Mouse (Mus musculus) spleen, embryonic (tissue): ENCODE data around the gene Tmem259.

Experiments
- CTCF ChIA-PET: fragments of 350-600 bp; sonication (Branson Sonifier 250); formaldehyde crosslinking; loops from one replicate; lab custom pipeline; 2022; lab: Charles Lee

Tmem259 gene

GRCm38 (mm10) chr10:79969124-79969568 lies 15.0 kb downstream of the Tmem259 start:
- CTCF ChIA-PET, result interaction anchor here (0.9 kb wide), 1 partner anchor 203 kb away, joined by 3 read pairs; no protein-coding TSS in a partner anchor

GRCm38 (mm10) chr10:79968181-79968580 lies 15.9 kb downstream of the Tmem259 start:
- CTCF ChIA-PET, result no interaction called here

- CTCF ChIA-PET, result no interaction called here
These were observed 17.2 kb downstream of the Tmem259 start for GRCm38 (mm10) chr10:79966886-79967400.

- CTCF ChIA-PET, result interaction anchor here (0.6 kb wide), 1 partner anchor 148 kb away, joined by 6 read pairs; no protein-coding TSS in a partner anchor
These were observed 18.8 kb downstream of the Tmem259 start for GRCm38 (mm10) chr10:79965325-79965724.

GRCm38 (mm10) chr10:79964727-79965126 lies 19.4 kb downstream of the Tmem259 start:
- CTCF ChIA-PET, result no interaction called here

GRCm38 (mm10) chr10:79960671-79961294 lies 23.3 kb downstream of the Tmem259 start:
- CTCF ChIA-PET, result interaction anchor here (1.0 kb wide), 1 partner anchor 24 kb away, joined by 4 read pairs; the partner anchor contains the start of gene Tmem259

- CTCF ChIA-PET, result interaction anchor here (0.7 to 1.0 kb wide), 2 partner anchors 20 to 24 kb away, joined by 4 to 7 read pairs; partner anchors contain the start of gene Tmem259
These were observed 24.1 kb downstream of the Tmem259 start, which contains the start of gene Wdr18 for GRCm38 (mm10) chr10:79959847-79960601. TSS of gene Wdr18 (plus strand) at chr10:79960152.

DNA sequence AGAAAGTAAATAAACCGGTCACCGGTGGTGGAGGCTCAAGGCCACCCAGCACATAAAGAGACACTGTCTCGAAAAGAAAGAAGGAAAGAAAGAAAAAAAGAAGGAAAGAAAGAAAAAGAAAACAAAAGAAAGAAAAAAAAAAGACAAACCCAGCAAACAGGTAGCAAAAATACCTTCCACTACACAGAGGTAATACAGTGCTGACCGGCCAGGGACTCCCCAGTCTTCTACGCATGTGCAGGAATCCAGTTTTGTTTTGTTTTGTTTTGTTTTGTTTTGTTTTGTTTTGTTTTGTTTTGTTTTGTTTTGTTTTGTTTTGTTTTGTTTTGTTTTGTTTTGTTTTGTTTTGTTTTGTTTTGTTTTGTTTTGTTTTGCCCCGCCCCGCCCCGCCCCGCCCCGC lies 24.7 kb downstream of the Tmem259 start:
- CTCF ChIA-PET, result interaction anchor here (0.7 kb wide), 1 partner anchor 19 kb away, joined by 7 read pairs; no protein-coding TSS in a partner anchor

GRCm38 (mm10) chr10:79958140-79958816 lies 25.9 kb downstream of the Tmem259 start:
- CTCF ChIA-PET, result interaction anchor here (0.5 to 2.0 kb wide), 9 partner anchors 18 to 468 kb away, joined by 3 to 33 read pairs (median 3); partner anchors contain the start of gene Arid3a

GRCm38 (mm10) chr10:79956643-79957154 lies 27.4 kb downstream of the Tmem259 start:
- CTCF ChIA-PET, result interaction anchor here (1.0 to 2.0 kb wide), 5 partner anchors 11 to 72 kb away, joined by 3 to 33 read pairs (median 11); partner anchors contain the start of gene Arid3a

GRCm38 (mm10) chr10:79955691-79956090 lies 28.4 kb downstream of the Tmem259 start:
- CTCF ChIA-PET, result interaction anchor here (0.7 to 1.4 kb wide), 2 partner anchors 30 to 72 kb away, joined by 4 to 7 read pairs; no protein-coding TSS in a partner anchor

GRCm38 (mm10) chr10:79953946-79954345 lies 30.2 kb downstream of the Tmem259 start:
- CTCF ChIA-PET, result interaction anchor here (0.7 to 2.4 kb wide), 5 partner anchors 15 to 207 kb away, joined by 4 to 14 read pairs (median 4); partner anchors contain the start of gene Arid3a

- CTCF ChIA-PET, result interaction anchor here (0.6 kb wide), 1 partner anchor 23 kb away, joined by 9 read pairs; no protein-coding TSS in a partner anchor
These were observed 33.5 kb downstream of the Tmem259 start for GRCm38 (mm10) chr10:79950661-79951060.

DNA sequence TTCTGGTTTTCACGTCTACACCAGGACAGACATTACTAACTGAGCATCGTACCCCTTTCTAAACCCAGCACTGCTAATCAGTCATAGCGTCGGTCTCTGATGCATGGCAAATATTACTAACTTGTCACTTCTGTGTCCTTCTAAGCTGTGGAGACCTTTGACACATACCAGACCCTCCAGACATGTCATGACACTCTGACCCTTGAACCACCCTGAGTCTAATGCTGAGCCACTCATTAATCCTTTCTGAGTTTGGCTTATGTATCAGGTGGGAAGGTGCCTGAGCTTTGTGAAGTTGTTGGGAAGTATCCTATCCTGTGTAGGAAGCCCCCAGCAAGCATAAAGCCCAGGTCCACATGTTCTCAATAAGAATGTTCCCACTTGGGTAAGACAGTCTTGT lies 34.3 kb downstream of the Tmem259 start:
- CTCF ChIA-PET, result interaction anchor here (0.6 kb wide), 2 partner anchors 26 to 92 kb away, joined by 3 to 16 read pairs; no protein-coding TSS in a partner anchor

GRCm38 (mm10) chr10:79947502-79947901 lies 36.6 kb downstream of the Tmem259 start:
- CTCF ChIA-PET, result no interaction called here

DNA sequence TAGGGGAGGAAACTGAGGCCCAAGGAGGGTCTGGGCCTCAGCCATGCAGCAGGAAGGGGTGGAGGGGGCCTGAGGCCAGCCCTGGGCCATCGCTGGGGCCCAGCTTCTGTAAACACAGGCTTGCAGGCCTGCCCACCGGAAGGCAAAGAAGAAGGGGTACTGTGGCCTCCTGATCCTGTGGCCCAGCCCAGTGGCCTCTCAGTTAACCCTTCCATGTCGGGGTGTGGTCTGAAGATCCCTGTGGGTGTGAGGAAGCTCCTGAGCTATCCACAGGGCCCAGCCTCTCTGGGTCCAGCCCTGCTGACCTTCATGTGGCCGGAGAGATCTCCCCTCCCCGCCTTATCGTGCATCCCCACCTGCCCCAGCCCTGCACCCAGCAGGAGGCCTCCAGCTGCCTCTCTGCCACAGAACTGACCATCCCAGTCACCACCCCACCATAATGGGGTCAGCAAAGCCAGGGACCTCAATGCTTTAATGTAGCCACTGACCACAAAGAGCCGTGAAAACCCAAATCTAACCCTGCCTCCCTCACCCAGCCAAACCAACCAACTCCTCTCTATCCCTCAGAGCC lies 37.3 kb downstream of the Tmem259 start:
- CTCF ChIA-PET, result no interaction called here

GRCm38 (mm10) chr10:79945507-79946234 lies 38.5 kb downstream of the Tmem259 start:
- CTCF ChIA-PET, result interaction anchor here (1.1 kb wide), 2 partner anchors 10 to 12 kb away, joined by 8 to 13 read pairs; no protein-coding TSS in a partner anchor

DNA sequence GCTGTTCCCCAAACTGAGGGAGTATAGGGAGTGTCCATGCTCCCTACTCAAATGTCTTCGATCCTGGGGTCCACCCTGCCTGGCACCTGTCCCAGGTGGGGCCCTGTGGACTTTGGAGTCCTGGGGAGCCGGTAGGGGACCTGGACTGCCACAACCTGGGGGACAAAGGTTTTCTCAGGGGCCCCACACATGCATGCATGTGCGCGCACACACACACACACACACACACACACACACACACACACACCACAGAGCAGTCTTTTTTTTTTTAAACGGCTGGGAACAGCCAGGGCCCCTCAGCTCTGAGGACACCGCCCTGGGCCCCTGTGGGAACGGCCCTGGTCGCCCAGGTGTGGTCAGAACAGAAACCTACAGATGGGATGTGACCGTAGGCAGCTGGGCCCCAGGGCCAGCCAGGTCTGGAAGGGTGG lies 40.6 kb downstream of the Tmem259 start:
- CTCF ChIA-PET, result no interaction called here

DNA sequence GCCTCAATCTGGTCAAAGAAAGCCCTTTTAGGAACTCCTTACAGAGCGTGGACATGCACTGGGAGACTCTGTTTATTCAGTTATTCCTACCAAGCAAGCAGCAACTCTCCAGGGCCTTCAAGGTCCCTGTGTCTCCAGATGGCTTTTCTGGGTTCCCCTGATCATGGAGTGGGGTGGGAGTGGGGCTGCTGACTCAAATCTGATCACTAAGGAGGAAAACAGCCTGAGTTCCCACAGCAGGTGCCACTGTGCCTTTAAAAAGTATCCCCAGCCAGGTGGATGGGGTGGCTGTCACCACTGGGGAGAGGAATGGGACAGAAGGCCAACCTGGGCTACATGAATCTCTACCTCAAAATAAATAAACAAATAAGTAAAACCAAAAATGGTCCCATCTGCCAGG lies 41.1 kb downstream of the Tmem259 start:
- CTCF ChIA-PET, result interaction anchor here (0.7 kb wide), 1 partner anchor 1255 kb away, joined by 7 read pairs; no protein-coding TSS in a partner anchor
